Mouse (Mus musculus): Measurements from ENCODE around the gene Panx2. TPM values are rescaled to one million over a fixed set of nuclear protein-coding genes. Genes with fewer than 3 reads are reported as not detected.
A peak's percentile ranks its signal among the peaks of the same experiment; 100 is the strongest.

Gene Panx2
- total RNA-seq (2014; rRNA removed), result not detected in 2 replicates
- polyA plus RNA-seq (2012; rRNA removed), result not detected in 2 replicates

DNA sequence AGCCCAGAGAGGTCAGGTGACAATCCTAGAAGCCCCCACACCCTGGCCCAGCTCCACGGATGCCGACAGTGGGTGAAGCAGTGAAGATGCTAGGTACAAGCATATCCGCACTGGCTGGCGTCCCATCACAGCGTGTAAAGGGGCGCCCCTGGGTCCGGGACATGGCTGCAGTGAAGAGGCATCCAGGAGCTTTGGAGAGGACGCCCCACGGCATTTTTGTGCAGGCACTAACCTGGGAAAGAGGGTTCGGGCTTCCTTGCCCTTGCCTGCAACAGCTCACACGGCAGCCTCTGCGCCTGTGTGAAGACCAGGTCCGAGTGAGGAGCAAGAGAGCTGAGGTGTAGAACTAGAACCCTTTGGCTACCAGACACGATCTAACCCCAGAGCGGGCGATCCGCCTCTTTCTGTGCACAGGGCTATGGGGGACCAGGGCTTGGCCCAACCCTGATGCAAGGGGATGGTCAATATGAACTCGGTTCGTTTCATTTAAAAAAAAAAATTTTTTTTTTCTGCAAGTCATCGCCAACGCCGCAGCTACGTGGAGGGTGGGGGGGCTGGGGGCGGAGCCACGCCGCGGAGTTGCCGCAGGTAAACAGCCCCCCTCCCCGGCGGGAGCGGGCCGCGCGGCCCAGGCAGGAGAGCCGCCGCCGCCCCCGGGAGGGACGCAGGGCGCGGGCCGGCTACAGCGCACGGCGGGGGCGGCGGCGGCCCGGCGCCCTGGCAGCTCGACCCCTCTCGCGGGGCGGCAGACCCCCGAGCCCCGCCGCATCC, at the start of gene Panx2:
TSS of gene Panx2 (plus strand) at position 574 of the 771 bp plus-strand sequence.
- Histone ChIP-seq H3K79me2 (ENCODE audit: control insufficient read depth, insufficient read depth, low read length) (no peaks in the 10 kb centered on the region), H3K4me1 (ENCODE audit: control insufficient read depth, insufficient read depth, low read length) (peaks cover 2% of the 10 kb centered on the region; the same call in 1 of the 2 replicates), H3K36me3 (ENCODE audit: control insufficient read depth, insufficient read depth, low read length) (no peaks in the 10 kb centered on the region), H3K27me3 (ENCODE audit: control insufficient read depth, insufficient read depth, low read length) (peaks cover 8% of the 10 kb centered on the region), H3K27ac (replicated peaks; ENCODE audit: insufficient read depth, low read depth, low read length) (no peak within 1 kb of the TSS), H3K9ac (ENCODE audit: low read depth, low read length) (no peak within 1 kb of the TSS), H3K4me3 (ENCODE audit: insufficient read depth, low read depth, low read length) (peak within 1 kb of the TSS; percentile 40; the same call in 1 of the 2 replicates)
- TF ChIP-seq POLR2A (IDR thresholded peaks at IDR 0.05; ENCODE audit: extremely low read depth, insufficient read depth, low read length), result no peak
- TF ChIP-seq CTCF (IDR thresholded peaks at IDR 0.05; ENCODE audit: low read depth, low read length), result no peak
- 3% methylated on average over 34 of the region's 57 CpGs for WGBS
- DNase-seq (ENCODE audit: extremely low read depth, low read depth, low spot score), result no peak

DNA sequence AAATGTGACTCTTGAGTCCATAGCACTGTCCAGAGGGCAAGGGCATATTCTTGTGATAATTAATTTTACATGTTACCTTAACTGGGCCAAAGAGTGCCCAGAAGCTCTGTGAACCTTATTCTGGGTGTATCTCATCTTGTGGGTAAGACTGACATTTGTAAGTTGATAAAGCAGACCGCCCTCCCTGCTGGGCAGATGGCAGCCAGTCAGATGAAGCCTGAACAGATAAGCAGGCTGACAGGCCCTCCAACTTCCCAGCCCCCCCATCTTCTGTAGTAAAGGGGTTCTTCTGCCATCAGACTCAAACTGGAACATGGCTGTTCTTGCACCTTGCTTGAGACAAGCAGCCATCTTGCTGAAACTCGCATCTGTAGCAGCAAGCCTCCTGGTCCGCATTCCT, 42.8 kb upstream of the Panx2 start:
- Histone ChIP-seq H3K9ac (ENCODE audit: low read depth, low read length) (no peak overlapping the region), H3K36me3 (ENCODE audit: control insufficient read depth, insufficient read depth, low read length) (no peaks in the 10 kb centered on the region), H3K4me1 (ENCODE audit: control insufficient read depth, insufficient read depth, low read length) (no peaks in the 10 kb centered on the region), H3K27ac (replicated peaks; ENCODE audit: insufficient read depth, low read depth, low read length) (no peak overlapping the region), H3K79me2 (ENCODE audit: control insufficient read depth, insufficient read depth, low read length) (no peaks in the 10 kb centered on the region), H3K4me3 (ENCODE audit: insufficient read depth, low read depth, low read length) (no peak overlapping the region), H3K27me3 (ENCODE audit: control insufficient read depth, insufficient read depth, low read length) (no peaks in the 10 kb centered on the region)
- WGBS, result 79% methylated on average over 3 of the region's 3 CpGs
- no peak for DNase-seq (ENCODE audit: extremely low read depth, low read depth, low spot score)
- no peak for TF ChIP-seq CTCF (IDR thresholded peaks at IDR 0.05; ENCODE audit: low read depth, low read length)
- no peak for TF ChIP-seq POLR2A (IDR thresholded peaks at IDR 0.05; ENCODE audit: extremely low read depth, insufficient read depth, low read length)

DNA sequence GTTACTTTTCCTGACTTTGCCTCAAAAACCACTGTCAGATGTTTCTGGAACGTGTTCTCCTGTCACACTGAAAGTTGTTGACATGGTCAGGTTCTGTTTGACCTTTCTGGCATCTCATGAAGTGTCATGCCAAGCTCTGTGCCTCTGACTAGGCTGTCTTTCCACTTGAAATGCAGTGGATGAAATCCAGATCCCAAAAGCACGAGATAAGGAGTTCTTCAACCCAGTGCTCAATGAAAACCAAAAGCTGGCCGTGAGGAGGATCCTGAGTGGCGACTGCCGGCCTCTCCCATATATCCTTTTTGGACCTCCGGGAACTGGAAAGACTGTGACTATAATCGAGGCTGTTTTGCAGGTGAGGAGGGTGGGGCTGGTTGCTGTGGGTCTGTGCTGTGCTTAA, 39.4 kb upstream of the Panx2 start:
- no peaks in the 10 kb centered on the region for H3K4me1 ChIP-seq (ENCODE audit: control insufficient read depth, insufficient read depth, low read length)
- no peak overlapping the region for H3K9ac ChIP-seq (ENCODE audit: low read depth, low read length)
- peak; percentile 10 for DNase-seq (ENCODE audit: extremely low read depth, low read depth, low spot score)
- H3K79me2 ChIP-seq (ENCODE audit: control insufficient read depth, insufficient read depth, low read length), result no peaks in the 10 kb centered on the region
- WGBS, result 60% methylated on average over 7 of the region's 7 CpGs
- no peak overlapping the region for H3K4me3 ChIP-seq (ENCODE audit: insufficient read depth, low read depth, low read length)
- no peak for TF ChIP-seq POLR2A (IDR thresholded peaks at IDR 0.05; ENCODE audit: extremely low read depth, insufficient read depth, low read length)
- TF ChIP-seq CTCF (IDR thresholded peaks at IDR 0.05; ENCODE audit: low read depth, low read length), result no peak
- no peaks in the 10 kb centered on the region for H3K27me3 ChIP-seq (ENCODE audit: control insufficient read depth, insufficient read depth, low read length)
- no peaks in the 10 kb centered on the region for H3K36me3 ChIP-seq (ENCODE audit: control insufficient read depth, insufficient read depth, low read length)
- H3K27ac ChIP-seq (replicated peaks; ENCODE audit: insufficient read depth, low read depth, low read length), result no peak overlapping the region

DNA sequence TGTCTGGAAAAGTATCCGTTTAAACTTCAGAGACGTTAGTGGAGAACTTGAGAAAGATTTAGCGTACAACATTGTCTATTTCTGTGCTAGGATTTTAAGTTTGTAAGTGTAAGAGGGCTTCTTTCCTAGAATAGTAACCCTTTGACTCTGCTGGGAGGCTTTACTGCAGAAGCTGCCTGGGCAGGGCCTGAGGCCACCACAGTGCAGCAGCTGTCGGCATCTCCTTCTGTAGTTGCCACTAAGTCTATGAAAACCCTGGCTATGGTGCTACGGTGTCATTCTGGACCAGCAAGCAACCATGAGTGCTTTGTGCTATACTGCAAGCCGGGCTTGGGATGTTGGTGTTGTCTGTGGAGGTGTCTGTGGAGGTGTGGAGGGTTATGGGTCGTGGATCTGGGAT, 39.0 kb upstream of the Panx2 start:
- no peak overlapping the region for H3K9ac ChIP-seq (ENCODE audit: low read depth, low read length)
- no peaks in the 10 kb centered on the region for H3K27me3 ChIP-seq (ENCODE audit: control insufficient read depth, insufficient read depth, low read length)
- no peak overlapping the region for H3K27ac ChIP-seq (replicated peaks; ENCODE audit: insufficient read depth, low read depth, low read length)
- no peak for DNase-seq (ENCODE audit: extremely low read depth, low read depth, low spot score)
- H3K79me2 ChIP-seq (ENCODE audit: control insufficient read depth, insufficient read depth, low read length), result no peaks in the 10 kb centered on the region
- no peak for TF ChIP-seq POLR2A (IDR thresholded peaks at IDR 0.05; ENCODE audit: extremely low read depth, insufficient read depth, low read length)
- no peak overlapping the region for H3K4me3 ChIP-seq (ENCODE audit: insufficient read depth, low read depth, low read length)
- H3K4me1 ChIP-seq (ENCODE audit: control insufficient read depth, insufficient read depth, low read length), result no peaks in the 10 kb centered on the region
- WGBS, result 78% methylated on average over 7 of the region's 7 CpGs
- no peaks in the 10 kb centered on the region for H3K36me3 ChIP-seq (ENCODE audit: control insufficient read depth, insufficient read depth, low read length)

DNA sequence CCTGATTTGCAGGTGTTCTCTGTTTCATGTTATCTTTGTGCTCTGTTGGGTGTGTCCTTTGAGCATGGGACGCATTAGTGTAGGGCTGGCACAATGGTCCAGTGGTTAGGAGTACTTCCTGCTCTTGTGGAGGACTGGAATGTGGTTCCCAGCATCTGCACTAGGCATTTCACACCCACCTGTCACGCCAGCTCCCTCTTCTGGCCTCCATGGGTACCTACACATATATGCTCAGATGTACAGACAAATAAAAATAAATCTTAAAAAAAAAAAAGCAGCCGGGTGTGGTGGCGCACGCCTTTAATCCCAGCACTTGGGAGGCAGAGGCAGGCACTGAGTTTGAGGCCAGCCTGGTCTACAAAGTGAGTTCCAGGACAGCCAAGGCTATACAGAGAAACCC, 15.2 kb upstream of the Panx2 start:
- Histone ChIP-seq H3K27me3 (ENCODE audit: control insufficient read depth, insufficient read depth, low read length) (no peaks in the 10 kb centered on the region), H3K4me1 (ENCODE audit: control insufficient read depth, insufficient read depth, low read length) (no peaks in the 10 kb centered on the region), H3K9ac (ENCODE audit: low read depth, low read length) (no peak overlapping the region), H3K27ac (replicated peaks; ENCODE audit: insufficient read depth, low read depth, low read length) (no peak overlapping the region), H3K4me3 (ENCODE audit: insufficient read depth, low read depth, low read length) (no peak overlapping the region), H3K79me2 (ENCODE audit: control insufficient read depth, insufficient read depth, low read length) (no peaks in the 10 kb centered on the region), H3K36me3 (ENCODE audit: control insufficient read depth, insufficient read depth, low read length) (no peaks in the 10 kb centered on the region)
- 77% methylated on average over 5 of the region's 5 CpGs for WGBS
- TF ChIP-seq CTCF (IDR thresholded peaks at IDR 0.05; ENCODE audit: low read depth, low read length) (peak; percentile 38), POLR2A (IDR thresholded peaks at IDR 0.05; ENCODE audit: extremely low read depth, insufficient read depth, low read length) (no peak)
- DNase-seq (ENCODE audit: extremely low read depth, low read depth, low spot score), result peak; percentile 3

DNA sequence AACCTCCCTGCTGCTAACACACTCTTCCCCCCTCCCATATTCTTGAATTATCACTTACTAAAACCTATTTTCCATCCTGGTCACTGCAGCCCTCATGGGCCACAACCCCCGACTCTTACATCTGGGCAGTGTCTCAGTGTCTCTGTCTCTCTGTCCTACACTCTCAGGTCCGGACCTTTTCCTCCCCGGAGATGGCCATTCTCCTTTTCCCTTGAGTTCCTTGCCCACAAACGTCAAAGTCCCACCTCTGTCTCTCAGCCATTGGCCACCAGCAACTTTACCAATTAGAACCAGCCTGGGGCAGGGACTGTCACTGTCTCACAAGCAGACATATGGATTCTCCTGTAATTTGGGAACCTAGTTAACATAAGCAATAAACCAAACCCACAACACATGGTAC, 13.2 kb upstream of the Panx2 start:
- no peak for DNase-seq (ENCODE audit: extremely low read depth, low read depth, low spot score)
- Histone ChIP-seq H3K9ac (ENCODE audit: low read depth, low read length) (no peak overlapping the region), H3K4me3 (ENCODE audit: insufficient read depth, low read depth, low read length) (no peak overlapping the region), H3K27me3 (ENCODE audit: control insufficient read depth, insufficient read depth, low read length) (no peaks in the 10 kb centered on the region), H3K27ac (replicated peaks; ENCODE audit: insufficient read depth, low read depth, low read length) (no peak overlapping the region), H3K36me3 (ENCODE audit: control insufficient read depth, insufficient read depth, low read length) (no peaks in the 10 kb centered on the region), H3K79me2 (ENCODE audit: control insufficient read depth, insufficient read depth, low read length) (no peaks in the 10 kb centered on the region), H3K4me1 (ENCODE audit: control insufficient read depth, insufficient read depth, low read length) (no peaks in the 10 kb centered on the region)
- TF ChIP-seq CTCF (IDR thresholded peaks at IDR 0.05; ENCODE audit: low read depth, low read length) (no peak), POLR2A (IDR thresholded peaks at IDR 0.05; ENCODE audit: extremely low read depth, insufficient read depth, low read length) (no peak)
- WGBS, result 77% methylated on average over 4 of the region's 4 CpGs

Measured in liver, adult 2 months (tissue).